Mouse (Mus musculus) cortical plate, adult 2 months (tissue): Measurements from ENCODE around the gene Fscn2. TPM values are rescaled to one million over a fixed set of nuclear protein-coding genes. Genes with fewer than 3 reads are reported as not detected.

Source experiments
- H3K27ac ChIP-seq: fragments of 200-500 bp; 2 replicates; pipeline ENCODE4 v1.5.1; 2012; ENCODE audit warnings: low read length, control low read depth, inconsistent platforms; ENCODE audit not compliant: insufficient read depth
- H3K4me1 ChIP-seq: fragments of 200-500 bp; 2 replicates; pipeline ENCODE4 v1.6.1; 2011; ENCODE audit warnings: low read length; ENCODE audit not compliant: control insufficient read depth, insufficient read depth
- H3K4me3 ChIP-seq: fragments of 200-500 bp; 2 replicates; pipeline ENCODE4 v1.5.1; 2011; ENCODE audit warnings: mild to moderate bottlenecking, low read length, control low read depth; ENCODE audit not compliant: insufficient read depth
- CTCF ChIP-seq: fragments of 200-500 bp; IDR thresholded peaks from 2 replicates; pipeline ENCODE4 v1.5.1; 2011; ENCODE audit warnings: mild to moderate bottlenecking, control low read depth, low read length; ENCODE audit not compliant: insufficient read depth; ENCODE audit errors: extremely low read depth
- POLR2A ChIP-seq: fragments of 200-500 bp; IDR thresholded peaks from 2 replicates; pipeline ENCODE4 v1.6.1; 2011; ENCODE audit warnings: mild to moderate bottlenecking, low read length, control low read depth; ENCODE audit not compliant: insufficient read depth; ENCODE audit errors: extremely low read depth
- polyA plus RNA-seq: library from polyadenylated mRNA; depleted of rRNA; stranded (reverse); fragments of >200 nt; gene quantifications from 2 replicates; pipeline ENCODE4 v1.2.3, GENCODE M21; 2012

Fscn2 gene
- polyA plus RNA-seq, 1 experiment, result 0.67 TPM

GRCm38 (mm10) chr11:120375324-120375723 lies 14.0 kb downstream of the Fscn2 start:
- H3K4me1 ChIP-seq, result no peaks in the 10 kb centered on the region
- no peak overlapping the region for H3K27ac ChIP-seq
- TF ChIP-seq POLR2A, result no peak
- no peak for TF ChIP-seq CTCF
- H3K4me3 ChIP-seq, result no peak overlapping the region

GRCm38 (mm10) chr11:120376302-120377160 lies 15.2 kb downstream of the Fscn2 start:
- no peaks in the 10 kb centered on the region for H3K4me1 ChIP-seq
- H3K4me3 ChIP-seq, result no peak overlapping the region
- no peak for TF ChIP-seq POLR2A
- TF ChIP-seq CTCF, result no peak
- H3K27ac ChIP-seq, result no peak overlapping the region

- no peak for TF ChIP-seq CTCF
- no peak for TF ChIP-seq POLR2A
- H3K27ac ChIP-seq, result no peak overlapping the region
Measured at GRCm38 (mm10) chr11:120377337-120377736, 16.0 kb downstream of the Fscn2 start.

GRCm38 (mm10) chr11:120378031-120378610 lies 16.8 kb downstream of the Fscn2 start:
- Histone ChIP-seq H3K4me1 (peaks cover 2% of the 10 kb centered on the region; the same call in 1 of the 2 replicates), H3K4me3 (peak overlapping the region; percentile 60), H3K27ac (no peak overlapping the region)
- no peak for TF ChIP-seq CTCF

More at GRCm38 (mm10) chr11:120377337-120377736, 16.0 kb downstream of the Fscn2 start:
- Histone ChIP-seq H3K4me1 (no peaks in the 10 kb centered on the region), H3K4me3 (peak overlapping the region; percentile 60; the same call in 1 of the 2 replicates)

GRCm38 (mm10) chr11:120378611-120379540 lies 17.5 kb downstream of the Fscn2 start, which contains the start of gene Faap100:
Gene Faap100, minus strand, starts transcription at chr11:120378764.
- peak; percentile 40 for TF ChIP-seq CTCF
- peak; percentile 4; the same call in 1 of the 2 replicates for TF ChIP-seq POLR2A
- H3K4me3 ChIP-seq, result peak within 1 kb of the TSS; percentile 60
- peaks cover 2% of the 10 kb centered on the region; the same call in 1 of the 2 replicates for H3K4me1 ChIP-seq
- H3K27ac ChIP-seq, result no peak within 1 kb of the TSS

- no peak overlapping the region for H3K27ac ChIP-seq
- TF ChIP-seq CTCF, result no peak
- no peak for TF ChIP-seq POLR2A
- peaks cover 2% of the 10 kb centered on the region; the same call in 1 of the 2 replicates for H3K4me1 ChIP-seq
- H3K4me3 ChIP-seq, result no peak overlapping the region
Measured at GRCm38 (mm10) chr11:120380271-120380670, 18.9 kb downstream of the Fscn2 start.

- Histone ChIP-seq H3K27ac (no peak overlapping the region), H3K4me3 (no peak overlapping the region), H3K4me1 (peaks cover 2% of the 10 kb centered on the region; the same call in 1 of the 2 replicates)
- TF ChIP-seq CTCF (no peak), POLR2A (no peak)
Measured at GRCm38 (mm10) chr11:120381157-120381556, 19.8 kb downstream of the Fscn2 start.

GRCm38 (mm10) chr11:120382509-120382908 lies 21.2 kb downstream of the Fscn2 start:
- Histone ChIP-seq H3K4me1 (peaks cover 2% of the 10 kb centered on the region; the same call in 1 of the 2 replicates), H3K27ac (no peak overlapping the region), H3K4me3 (no peak overlapping the region)
- TF ChIP-seq POLR2A (no peak), CTCF (no peak)

- no peak for TF ChIP-seq POLR2A
- TF ChIP-seq CTCF, result no peak
- H3K4me1 ChIP-seq, result peaks cover 2% of the 10 kb centered on the region; the same call in 1 of the 2 replicates
- H3K4me3 ChIP-seq, result no peak overlapping the region
- no peak overlapping the region for H3K27ac ChIP-seq
Measured at GRCm38 (mm10) chr11:120386632-120387031, 25.3 kb downstream of the Fscn2 start.
